Mouse (Mus musculus) frontal cortex, postnatal 14 days (tissue): ENCODE results near the gene Ttc33.
"Not testable (repeated sequence)": the region's sequence is repeated elsewhere in the genome, so short reads cannot be mapped to it uniquely, and the experiment has no call there.

Source experiments
- DNase-seq, 2 experiments: peaks; one replicate each; pipeline ENCODE4 v3.0.0; 2022; ENCODE audit warnings: low spot score in 2 of 2

Ttc33 gene

GRCm38 (mm10) chr15:5184668-5185330 is 526 bp upstream of the Ttc33 start:
- DNase-seq = no peak

GRCm38 (mm10) chr15:5186293-5186675 is 959 bp downstream of the Ttc33 start:
- no peak for DNase-seq

- DNase-seq = no peak
Measured at GRCm38 (mm10) chr15:5187116-5187515, 1.8 kb downstream of the Ttc33 start.

- DNase-seq = no peak
Measured at GRCm38 (mm10) chr15:5188029-5188428, 2.7 kb downstream of the Ttc33 start.

- DNase-seq = peak; percentile 19 to 24
Measured at GRCm38 (mm10) chr15:5189504-5190093, 4.3 kb downstream of the Ttc33 start.

GRCm38 (mm10) chr15:5193833-5194232 is 8.5 kb downstream of the Ttc33 start:
- no peak for DNase-seq

- DNase-seq = no peak
Measured at GRCm38 (mm10) chr15:5194446-5194845, 9.1 kb downstream of the Ttc33 start.

- no peak for DNase-seq
Measured at GRCm38 (mm10) chr15:5194931-5195330, 9.6 kb downstream of the Ttc33 start.

GRCm38 (mm10) chr15:5195987-5196514 is 10.7 kb downstream of the Ttc33 start:
- no peak for DNase-seq

- DNase-seq = no peak
Measured at GRCm38 (mm10) chr15:5196691-5197090, 11.4 kb downstream of the Ttc33 start.

GRCm38 (mm10) chr15:5205222-5205621 is 19.9 kb downstream of the Ttc33 start:
- no peak for DNase-seq

GRCm38 (mm10) chr15:5209116-5209515 is 23.8 kb downstream of the Ttc33 start:
- DNase-seq = no peak

GRCm38 (mm10) chr15:5220491-5220890 is 35.2 kb downstream of the Ttc33 start:
- DNase-seq = no peak

GRCm38 (mm10) chr15:5230746-5231145 is 45.4 kb downstream of the Ttc33 start:
- not testable (repeated sequence) for DNase-seq

- DNase-seq = peak in 1 of 2 experiments; percentile 7
Measured at GRCm38 (mm10) chr15:5234659-5235058, 49.3 kb downstream of the Ttc33 start.

GRCm38 (mm10) chr15:5235527-5235926 is 50.2 kb downstream of the Ttc33 start:
- peak in 1 of 2 experiments; percentile 37 for DNase-seq

GRCm38 (mm10) chr15:5236538-5236937 is 51.2 kb downstream of the Ttc33 start:
- DNase-seq = peak in 1 of 2 experiments; percentile 64

GRCm38 (mm10) chr15:5237012-5237660 is 51.8 kb downstream of the Ttc33 start:
- no peak for DNase-seq

- no peak for DNase-seq
Measured at GRCm38 (mm10) chr15:5238073-5238472, 52.7 kb downstream of the Ttc33 start.

GRCm38 (mm10) chr15:5238553-5238952 is 53.2 kb downstream of the Ttc33 start:
- DNase-seq = no peak

- DNase-seq = no peak
Measured at GRCm38 (mm10) chr15:5239361-5239760, 54.0 kb downstream of the Ttc33 start.

- peak in 1 of 2 experiments; percentile 16 for DNase-seq
Measured at GRCm38 (mm10) chr15:5239901-5240300, 54.6 kb downstream of the Ttc33 start.

GRCm38 (mm10) chr15:5240360-5240759 is 55.0 kb downstream of the Ttc33 start:
- no peak for DNase-seq
